Mouse (Mus musculus): ENCODE results near the gene Med27.

Gene Med27

DNA sequence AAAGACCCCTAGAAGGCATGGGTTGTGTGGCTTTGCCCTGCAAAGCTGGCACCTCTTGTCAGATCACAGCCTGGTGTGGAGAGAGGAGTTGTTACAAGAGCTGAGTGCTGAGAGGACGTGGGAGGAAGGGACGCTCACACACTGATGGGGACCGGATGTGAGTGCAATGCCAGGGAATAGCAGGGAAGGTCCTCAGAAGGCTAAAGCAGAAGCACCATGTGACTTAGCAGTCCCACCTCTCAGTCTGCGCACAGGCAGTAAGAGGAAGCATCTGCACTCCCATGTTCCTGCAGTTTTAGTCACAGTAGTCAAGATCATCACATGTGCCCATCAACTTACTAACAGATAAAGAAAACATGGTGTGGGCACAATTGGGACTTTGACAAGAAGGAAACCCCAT, 119.8 kb downstream of the Med27 start:
- no peak for DNase-seq (ENCODE audit: extremely low read depth, low read depth)

DNA sequence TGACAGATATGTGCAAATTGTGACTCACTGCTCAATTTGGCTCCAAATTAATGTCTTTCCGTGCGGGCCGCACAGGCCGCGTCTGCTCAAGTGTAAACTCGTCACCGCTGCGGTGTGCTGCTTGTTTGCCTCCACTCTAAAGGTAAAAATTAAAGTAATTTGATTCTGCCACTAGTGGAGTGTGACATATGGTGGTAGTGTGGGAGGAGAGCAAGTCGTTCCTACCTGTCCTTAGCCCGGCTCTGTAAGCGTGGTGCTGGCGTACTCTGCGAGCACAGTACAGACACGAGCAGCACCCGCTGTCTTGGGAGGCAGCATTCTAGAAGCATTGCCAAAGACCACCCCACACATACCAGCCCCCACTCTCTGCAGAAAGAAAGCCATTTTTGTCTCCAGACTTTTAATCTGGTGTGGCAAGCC, 121.9 kb downstream of the Med27 start:
- DNase-seq (ENCODE audit: extremely low read depth, low read depth) = no peak

DNA sequence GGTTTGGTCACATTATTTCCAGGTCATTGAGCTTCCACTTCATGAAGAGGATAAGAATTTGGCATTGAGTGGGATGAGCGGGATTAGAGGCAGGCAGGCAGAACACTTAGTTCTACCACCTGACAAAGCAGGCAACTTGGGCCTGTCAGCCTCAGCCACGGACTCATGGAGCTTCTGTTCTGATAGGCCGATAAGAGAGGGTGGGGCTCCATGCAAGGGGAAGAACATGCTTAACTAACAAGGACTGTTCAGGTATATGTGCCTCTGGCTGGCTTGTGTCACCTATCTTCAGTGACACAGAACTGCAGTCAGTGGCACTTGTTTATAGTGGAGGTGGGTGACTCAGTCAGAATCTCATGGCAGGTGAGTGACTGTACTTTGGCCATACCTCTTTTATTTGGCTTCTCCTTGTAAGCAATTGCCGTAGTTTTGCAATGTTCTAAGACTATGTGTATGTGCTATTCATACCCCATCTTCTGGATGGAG, 126.4 kb downstream of the Med27 start:
- DNase-seq (ENCODE audit: extremely low read depth, low read depth) = no peak

DNA sequence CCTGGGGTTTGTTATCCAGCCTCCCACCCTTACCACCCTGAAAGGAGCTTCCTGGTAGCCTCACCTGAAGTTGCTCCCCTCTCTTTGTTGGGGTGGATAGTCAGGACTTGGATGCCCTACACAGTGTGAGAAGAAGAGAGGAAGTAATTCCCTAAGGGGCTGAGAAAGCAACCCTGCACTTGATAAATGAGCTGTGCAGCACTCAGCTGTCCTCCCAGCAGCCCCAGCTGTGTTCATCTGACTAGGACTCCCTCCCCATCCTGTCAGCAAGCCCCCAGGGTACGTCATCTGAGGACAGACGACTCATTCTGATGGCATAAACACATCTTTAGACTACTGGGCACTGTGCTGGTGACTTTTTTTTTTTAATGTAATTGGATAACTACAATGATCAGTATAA, 127.3 kb downstream of the Med27 start:
- DNase-seq (ENCODE audit: extremely low read depth, low read depth) = no peak

DNA sequence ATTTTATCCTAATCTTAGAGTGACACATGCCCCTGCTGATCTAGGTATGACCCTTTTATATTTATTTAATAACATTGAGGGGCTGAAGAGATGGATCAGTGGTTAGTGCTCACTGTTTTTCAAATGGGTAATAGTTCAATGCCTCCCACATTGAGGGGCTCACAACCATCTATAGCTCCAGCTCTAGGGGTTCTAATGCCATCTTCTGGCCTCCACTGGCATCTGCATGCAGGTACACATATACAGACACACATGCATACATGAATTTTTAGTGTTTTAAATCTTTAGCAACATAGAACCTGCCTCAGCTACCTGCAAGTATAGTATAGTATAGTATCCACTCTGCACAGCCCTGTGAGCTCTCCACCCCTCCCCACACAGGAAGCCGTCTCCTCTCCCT, 130.1 kb downstream of the Med27 start:
- DNase-seq (ENCODE audit: extremely low read depth, low read depth) = no peak

DNA sequence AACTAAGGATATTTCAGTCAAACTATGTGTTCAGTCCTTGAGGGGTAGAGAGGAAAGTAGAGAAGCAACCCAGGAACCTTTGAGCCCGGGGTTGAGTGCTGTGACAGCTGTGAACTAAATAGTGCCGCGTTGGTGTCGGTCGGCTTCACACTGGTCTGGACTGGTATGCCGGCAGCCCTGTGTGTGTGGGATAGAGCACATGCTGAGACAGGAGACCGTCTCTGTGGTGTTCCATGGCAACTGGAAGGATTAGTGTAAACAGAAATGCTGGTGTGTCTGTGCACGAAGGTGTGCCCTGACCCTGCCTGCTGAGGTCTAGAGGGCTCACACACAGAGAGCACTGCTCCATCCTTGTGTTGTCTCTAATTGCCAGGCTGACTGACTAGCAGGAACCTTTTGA, 135.2 kb downstream of the Med27 start:
- no peak for DNase-seq (ENCODE audit: extremely low read depth, low read depth)

DNA sequence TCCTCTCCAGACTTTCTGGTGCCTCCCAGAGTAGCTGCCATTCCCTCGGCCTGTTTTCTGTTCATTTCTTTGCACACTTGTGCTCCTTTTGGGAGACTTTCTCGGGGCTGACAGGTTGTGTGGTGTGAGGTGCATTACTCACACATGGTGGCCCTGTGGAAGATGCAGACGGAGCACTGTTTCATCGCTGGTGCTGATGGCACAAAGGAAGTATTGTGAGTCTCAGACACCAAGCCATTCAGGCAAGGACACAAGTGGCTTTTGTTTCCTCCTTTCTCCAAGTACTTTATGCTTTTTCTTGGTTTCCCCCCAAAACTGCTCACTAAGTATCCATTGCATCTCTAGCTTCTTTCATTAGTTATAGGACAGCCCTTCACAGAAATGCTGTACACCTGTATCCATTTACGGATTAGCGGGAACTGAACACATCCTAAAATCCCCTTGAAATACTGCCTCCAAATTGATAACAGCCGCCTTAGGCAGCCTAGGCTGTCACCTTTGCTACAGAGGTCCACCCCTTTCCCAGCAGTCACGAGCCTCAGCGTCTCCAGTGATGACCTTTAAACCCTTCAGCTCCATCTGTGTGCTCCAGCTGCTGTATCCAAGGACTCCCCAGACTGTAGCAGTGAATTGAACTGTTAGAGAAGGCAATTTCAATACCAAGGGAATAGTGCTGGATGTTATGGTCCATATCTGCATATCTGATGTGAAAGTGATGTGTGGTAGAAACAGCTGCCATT, 136.5 kb downstream of the Med27 start:
- DNase-seq (ENCODE audit: extremely low read depth, low read depth) = no peak

DNA sequence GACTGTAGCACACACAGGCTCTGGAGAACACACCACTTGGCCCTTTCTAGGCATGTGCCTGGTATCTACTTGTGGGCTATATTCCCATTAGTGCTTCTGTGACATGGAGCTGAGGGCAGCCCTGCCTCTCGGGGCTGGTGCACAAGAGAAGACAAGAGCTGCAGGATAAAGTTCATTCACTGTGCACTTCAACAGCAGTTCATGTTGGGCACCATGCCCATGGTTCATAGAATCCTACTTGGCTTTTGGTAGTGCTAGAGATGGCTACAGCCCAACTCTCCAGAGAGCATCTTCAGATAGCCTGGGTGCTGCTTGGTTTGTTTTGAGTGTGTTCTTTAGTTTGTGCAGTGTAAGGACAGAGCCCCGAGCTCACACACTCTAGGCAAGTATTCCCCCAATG, 138.9 kb downstream of the Med27 start:
- no peak for DNase-seq (ENCODE audit: extremely low read depth, low read depth)

DNA sequence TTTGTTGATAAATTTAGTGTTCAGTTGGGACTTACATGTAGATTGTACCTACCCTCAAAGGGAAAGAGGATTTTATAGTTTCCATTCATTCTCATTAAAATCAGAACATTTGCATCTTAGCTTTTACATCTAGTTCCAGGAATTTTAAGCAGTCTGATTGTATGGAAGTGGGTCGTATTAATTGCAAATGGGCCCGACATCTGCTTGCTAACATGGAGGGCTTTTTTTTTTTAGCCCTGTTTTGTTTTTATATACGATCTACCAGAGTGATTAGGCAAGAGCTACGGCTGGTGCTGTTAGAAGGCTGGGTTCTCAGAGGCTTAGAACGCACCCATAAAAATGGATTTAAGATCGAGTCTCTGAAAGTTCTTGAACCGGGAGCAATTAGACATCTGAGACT, 139.9 kb downstream of the Med27 start:
- DNase-seq (ENCODE audit: extremely low read depth, low read depth) = no peak

DNA sequence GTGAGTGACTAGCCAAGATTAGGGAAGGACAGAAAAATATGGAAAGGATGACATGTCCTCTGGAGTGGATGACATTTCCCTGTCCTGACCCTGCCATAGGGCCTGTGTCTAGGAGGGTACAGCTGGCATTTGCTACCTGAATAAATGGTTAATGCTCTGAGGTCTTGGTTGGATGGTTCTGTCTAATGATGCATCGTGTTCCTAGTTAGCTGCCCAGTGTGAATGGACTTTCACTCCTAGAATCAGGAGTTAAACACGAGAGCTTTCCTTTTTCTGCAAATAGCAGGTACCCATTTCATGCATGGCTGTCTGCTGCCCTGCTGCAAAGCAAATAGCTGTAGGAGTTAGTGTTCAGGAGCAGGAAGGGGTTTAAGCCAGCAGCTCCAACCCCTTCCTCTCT, 141.0 kb downstream of the Med27 start:
- DNase-seq (ENCODE audit: extremely low read depth, low read depth) = no peak

DNA sequence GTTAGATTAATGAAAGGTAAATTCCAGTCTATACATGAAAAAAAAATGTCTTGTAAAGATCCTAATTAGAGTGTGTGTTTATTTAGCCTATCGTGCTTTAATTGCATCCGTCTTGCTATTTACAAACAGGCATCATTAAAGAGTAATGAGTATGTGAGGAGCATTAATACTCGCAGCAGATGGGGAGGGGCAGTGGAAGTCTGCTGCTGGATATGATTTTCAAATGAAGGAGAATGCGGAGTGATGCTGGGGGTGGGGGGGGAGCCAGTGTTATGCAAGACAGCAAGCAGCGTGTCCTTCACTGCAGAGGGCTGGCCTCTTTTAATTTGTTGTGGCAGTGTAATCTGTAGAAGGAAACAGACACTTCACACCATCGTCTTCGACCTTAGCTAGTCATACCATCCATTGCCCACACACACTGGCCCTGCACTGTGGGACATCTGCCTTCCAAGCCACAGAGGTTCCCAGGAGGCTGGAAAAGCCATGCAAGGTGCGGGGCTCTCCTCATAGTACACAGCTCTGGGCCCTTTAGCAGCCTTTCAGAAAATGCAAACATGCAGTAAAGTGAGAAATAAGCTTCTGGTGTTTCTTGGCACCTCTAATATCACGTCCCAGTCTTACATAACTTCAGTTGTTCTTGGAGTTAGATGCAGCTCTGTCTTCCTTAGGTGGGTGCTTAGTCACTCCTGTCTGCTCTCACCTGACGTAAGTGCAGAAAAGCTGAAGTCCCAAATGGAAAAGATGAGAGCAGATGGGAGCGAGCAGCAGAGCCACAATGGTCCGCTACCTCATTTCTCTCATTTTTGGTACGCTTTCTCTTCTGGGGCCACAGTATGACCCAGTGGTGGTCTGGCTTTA, 142.0 kb downstream of the Med27 start:
- no peak for DNase-seq (ENCODE audit: extremely low read depth, low read depth)

DNA sequence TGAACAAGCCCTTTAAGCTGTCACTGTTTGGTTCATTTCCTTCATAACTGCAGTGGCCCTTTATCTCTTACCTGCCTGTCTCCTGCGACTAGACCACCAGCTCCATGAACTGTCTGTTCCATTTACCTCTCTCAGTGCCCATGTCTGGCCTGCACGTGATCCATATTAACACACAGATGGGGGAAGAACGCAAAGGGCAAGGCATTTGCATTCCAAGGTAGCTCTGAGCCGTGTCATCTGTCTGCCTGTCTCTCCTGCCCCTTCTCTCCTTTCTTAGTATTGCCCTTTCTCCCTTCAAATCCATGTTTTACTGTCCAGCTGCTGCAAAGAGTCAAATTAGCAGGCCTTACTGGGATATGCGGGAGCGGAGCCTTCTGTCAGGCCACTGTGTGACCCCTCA, 145.0 kb downstream of the Med27 start:
- DNase-seq (ENCODE audit: extremely low read depth, low read depth) = no peak

DNA sequence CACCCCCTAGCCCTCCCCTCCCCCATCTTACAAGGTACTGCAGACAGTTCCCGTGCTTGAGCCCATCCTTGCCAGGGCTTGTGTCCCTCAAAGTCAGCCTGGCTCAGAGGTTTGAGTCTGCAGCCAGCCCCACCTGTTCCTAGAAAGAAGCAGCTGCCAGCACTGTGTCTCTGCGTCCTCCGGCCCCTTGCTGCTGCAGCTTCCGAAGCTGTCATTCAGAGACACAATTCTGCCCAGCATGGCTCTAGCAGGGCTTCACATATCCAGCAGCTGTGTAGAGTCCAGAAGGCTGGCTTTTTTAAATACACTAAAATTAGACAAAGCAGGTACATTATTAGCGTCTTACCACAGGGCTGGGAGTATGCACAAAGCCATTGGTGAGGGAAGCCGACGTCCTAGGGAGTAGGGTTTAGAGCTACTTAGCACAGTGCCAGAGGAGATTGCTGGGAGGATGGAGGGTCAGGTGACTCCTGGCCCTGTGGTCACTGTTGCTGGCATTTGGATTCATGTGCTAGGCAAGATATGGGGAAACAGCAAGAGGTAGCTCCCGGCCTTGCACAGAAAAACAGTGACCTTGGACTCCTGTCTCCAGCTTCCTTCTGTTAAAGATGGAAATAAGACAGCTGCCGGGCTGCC, 146.9 kb downstream of the Med27 start:
- DNase-seq (ENCODE audit: extremely low read depth, low read depth) = no peak

DNA sequence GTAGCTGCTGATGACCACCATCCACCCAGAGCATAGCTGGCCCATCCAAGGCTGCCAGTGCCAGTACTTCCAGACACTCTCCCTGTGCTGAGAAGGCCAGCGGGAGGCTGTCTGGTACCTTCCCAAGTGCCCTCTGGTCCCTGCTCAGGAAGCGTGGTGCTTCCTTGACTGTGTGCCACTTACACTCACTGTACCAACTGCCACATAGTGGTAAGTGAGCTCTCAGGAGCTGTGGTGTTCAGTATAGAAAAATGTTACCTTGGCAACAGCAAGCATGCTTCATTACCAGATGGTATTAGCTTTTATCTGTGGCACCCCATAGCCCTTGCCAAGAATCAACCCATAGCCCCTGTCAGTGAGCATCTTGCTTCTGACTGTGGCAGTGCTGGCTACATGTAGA, 148.7 kb downstream of the Med27 start:
- no peak for DNase-seq (ENCODE audit: extremely low read depth, low read depth)

DNA sequence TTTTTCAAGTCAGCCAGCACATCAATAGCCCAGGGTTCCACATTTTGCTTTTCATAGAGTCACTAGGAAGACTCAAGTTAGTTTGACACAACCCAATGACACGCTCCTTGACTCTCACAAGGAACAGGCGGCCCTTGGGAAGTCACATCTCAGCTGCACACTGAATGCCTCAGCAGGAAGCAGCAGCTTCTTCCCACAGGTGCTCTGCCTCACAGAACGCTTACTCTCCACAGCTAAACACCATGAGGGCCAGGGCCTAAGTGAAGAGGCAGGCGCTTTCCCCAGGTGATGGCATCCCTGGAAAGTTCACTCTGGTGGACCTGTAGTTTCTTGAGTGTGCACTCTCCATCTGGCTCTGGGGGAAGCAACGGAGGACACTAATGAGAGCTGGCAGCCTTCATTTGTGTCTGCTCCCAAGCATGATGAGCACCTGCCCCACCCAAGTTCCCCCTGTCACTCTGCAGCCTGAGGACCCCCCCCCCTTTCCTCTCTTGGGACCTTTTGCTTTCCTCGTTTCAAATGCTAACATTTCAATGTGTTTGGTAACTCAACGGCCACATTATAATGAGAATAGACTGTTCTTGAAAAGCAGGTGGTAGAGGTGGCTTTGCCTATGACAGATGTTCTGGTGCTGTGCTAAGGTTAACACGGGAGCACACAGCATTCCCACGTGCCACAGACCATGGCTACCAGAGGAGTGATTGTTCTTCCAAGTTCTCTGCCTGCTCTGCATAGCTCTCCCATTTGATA, 154.2 kb downstream of the Med27 start:
- DNase-seq (ENCODE audit: extremely low read depth, low read depth) = no peak

DNA sequence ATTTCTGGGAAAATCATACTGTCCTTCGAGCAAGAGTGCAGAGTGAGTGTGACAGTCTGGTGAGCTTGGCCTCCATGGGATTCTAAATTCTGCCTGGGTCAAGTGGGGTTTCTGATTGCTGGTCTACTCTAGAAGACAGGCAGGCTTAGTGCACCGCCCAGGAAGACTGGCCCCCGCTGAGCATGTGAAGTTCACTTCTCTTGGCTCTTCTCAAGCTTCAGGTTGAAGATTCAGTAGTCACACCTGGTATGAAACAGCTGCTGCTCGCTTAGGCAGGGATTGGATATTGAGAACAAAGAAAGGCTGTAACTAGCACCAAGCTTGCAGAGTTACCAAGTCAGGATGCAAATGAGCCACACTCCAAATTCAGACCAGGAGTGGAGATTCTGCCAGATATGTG, 154.8 kb downstream of the Med27 start:
- DNase-seq (ENCODE audit: extremely low read depth, low read depth) = no peak

DNA sequence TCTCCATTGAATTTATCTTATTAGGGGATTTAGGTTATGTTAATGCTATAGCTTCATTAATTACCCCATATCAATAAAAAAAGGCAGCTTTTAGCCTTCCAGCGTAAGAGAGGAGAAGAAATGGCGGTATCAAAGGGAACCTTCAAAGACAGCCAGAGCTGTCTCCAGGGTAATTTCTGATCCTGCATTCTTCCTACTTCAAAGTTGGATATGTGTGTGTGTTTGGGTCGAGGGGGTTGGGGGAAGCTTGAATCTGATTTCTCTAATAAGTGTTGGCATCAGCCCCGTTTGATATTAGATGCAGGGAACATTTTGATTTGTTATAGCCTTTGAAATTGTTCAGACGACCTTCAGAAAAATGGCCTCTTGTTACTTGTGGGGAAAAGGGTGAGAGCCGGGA, 158.2 kb downstream of the Med27 start:
- DNase-seq (ENCODE audit: extremely low read depth, low read depth) = no peak

DNA sequence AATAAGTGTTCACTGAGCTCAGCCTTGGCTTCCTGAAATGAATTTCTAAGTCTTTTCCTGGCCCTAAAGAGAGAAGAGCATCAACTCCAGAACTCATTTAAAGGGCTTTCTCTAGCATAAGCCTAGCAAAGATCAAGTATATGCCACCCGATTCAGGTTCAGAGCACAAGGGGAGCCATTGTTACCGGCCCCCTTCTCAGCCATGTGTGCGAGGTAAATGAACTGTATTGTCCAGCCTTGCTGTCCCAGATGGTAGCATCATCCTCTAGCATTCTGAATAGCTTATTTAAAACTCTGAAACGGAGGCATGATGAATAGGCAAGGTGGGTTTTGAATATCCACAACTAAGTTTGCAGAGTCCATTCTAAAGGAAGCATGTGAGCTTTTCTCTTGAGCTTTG, 159.8 kb downstream of the Med27 start:
- no peak for DNase-seq (ENCODE audit: extremely low read depth, low read depth)

DNA sequence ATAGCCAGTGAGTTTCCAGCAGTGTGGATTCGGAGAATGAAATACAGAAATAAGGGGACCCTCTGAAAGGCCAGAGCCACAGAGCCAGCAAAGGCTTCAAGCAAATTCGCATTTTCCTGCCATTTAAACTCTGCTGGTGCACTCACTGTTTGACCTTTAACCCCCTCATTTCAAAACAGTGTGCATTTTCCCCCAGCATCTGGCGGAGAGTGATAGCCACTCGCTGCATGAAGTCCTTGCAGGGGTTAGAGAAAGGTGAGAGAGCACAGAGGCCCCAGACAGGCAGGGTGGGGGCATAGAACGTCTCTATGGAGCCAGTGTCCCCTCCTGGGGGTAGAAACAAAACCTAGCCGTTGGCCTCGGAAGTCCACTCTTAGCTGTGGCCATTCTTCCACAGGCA, 166.5 kb downstream of the Med27 start:
- no peak for DNase-seq (ENCODE audit: extremely low read depth, low read depth)

DNA sequence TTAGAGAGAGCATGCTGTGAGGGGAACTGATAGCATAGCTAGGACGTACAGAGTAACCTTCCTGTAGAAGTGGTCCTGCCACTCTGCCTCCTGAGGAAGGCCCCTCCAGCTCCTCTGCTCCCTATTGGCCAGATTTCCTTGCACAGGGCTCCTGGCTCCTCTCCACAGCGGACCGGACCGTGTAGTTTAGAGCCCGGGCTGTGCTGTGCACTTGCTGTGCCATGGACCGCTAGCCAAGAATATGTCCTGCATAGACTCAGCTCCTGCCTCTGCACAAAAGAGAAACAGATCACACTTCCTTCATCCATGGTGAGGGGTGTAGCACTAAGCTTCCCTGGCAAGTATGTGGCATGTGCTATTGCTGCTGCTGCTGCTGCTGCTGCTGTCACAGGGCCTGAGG, 168.2 kb downstream of the Med27 start:
- no peak for DNase-seq (ENCODE audit: extremely low read depth, low read depth)

DNA sequence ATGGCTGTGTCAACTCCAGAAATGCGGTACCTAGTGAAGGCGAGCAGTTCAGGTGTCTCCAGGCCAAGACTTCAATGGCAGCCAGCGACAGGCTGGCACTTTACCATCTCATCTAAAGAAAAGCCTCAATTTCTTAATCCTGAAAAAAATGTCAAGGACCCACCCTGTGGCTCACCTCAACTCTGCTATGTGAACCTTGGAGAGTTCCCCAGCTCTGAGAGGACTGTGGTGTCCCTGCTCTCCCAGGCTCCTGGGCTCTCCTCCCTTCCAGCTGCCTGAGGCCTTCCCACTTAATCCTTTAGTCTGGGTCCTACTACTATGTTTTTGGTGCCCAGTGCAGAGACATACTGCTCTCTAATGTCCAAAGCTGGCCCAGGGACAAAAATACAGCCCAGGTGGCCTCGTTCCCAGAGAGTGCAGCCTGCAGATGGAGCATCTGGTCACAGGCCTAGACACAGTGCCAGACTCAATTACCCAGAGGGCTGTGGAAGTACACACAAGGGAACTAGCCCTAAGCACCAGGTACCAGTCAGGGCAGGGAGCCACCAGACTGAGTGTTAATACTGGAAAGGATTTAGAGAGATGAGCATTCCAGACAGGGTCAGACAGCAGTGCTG, 169.3 kb downstream of the Med27 start:
- DNase-seq (ENCODE audit: extremely low read depth, low read depth) = no peak
